Comparison of ENCODE assay signal across 8 mouse cellular contexts in the genomic region with DNA sequence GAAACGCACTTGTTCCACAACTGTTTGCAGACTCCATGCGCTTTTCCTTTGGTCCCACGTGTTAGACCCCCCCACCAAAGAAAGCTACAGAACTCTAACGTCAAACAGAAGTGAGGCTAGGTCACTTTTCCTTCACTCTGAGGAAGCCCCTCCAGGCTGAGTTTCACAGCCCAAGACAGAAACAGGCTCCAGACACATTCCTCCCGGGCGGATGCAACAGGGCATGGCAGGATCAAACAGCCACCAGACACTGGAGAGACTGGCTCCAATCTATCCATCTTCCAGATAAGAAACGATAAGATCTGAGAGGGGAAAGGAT.
A peak's percentile ranks its signal among the peaks of the same experiment; 100 is the strongest.
DNase-seq lines count a peak whose midpoint lies in the region; ATAC-seq and TF ChIP-seq lines count a peak whose summit lies in the region.

No protein-coding gene starts in this region.

- peak overlapping the region; percentile 96 for H3K27ac ChIP-seq in forebrain, embryonic 15.5 days (replicated peaks)
- peak overlapping the region; percentile 79 for H3K27ac ChIP-seq in intestine, postnatal 0 days (ENCODE audit: low read depth, low read length)
- peak overlapping the region; percentile 96 for H3K27ac ChIP-seq in midbrain, embryonic 11.5 days (ENCODE audit: low read depth, low read length)

- 2% methylated on average over 7 of the region's 7 CpGs for WGBS in forebrain, embryonic 15.5 days
- WGBS in intestine, postnatal 0 days: 8% methylated on average over 7 of the region's 7 CpGs
- under 1% methylated on average over 7 of the region's 7 CpGs for WGBS in midbrain, embryonic 11.5 days

- DNase-seq in heart, adult 11 months: peak; percentile 90
- DNase-seq in heart, postnatal 25 days (ENCODE audit: low spot score): no peak
- peak; percentile 30 for DNase-seq in adrenal gland, postnatal 25 days
- DNase-seq in midbrain, embryonic 11.5 days (ENCODE audit: low spot score, missing footprints): peak; percentile 96
- DNase-seq in left cerebral cortex, adult 11 months (ENCODE audit: low spot score): no peak

- H3K4me3 ChIP-seq in forebrain, embryonic 15.5 days: peak overlapping the region; percentile 70
- H3K4me3 ChIP-seq in intestine, postnatal 0 days (ENCODE audit: low read depth, low read length): peak overlapping the region; percentile 43; the same call in 1 of the 2 replicates
- peak overlapping the region; percentile 25 for H3K4me3 ChIP-seq in midbrain, embryonic 11.5 days (ENCODE audit: low read depth, low read length)

- peak overlapping the region; percentile 90; the same call in 1 of the 2 replicates for H3K9ac ChIP-seq in forebrain, embryonic 15.5 days (replicated peaks)
- peak overlapping the region; percentile 62; the same call in 1 of the 2 replicates for H3K9ac ChIP-seq in intestine, postnatal 0 days (ENCODE audit: low read depth, low read length)
- H3K9ac ChIP-seq in midbrain, embryonic 11.5 days (ENCODE audit: low read length): peak overlapping the region; percentile 59

- H3K4me2 ChIP-seq in forebrain, embryonic 15.5 days (replicated peaks): peak overlapping the region; percentile 85
- H3K4me2 ChIP-seq in intestine, postnatal 0 days (replicated peaks; ENCODE audit: low read depth): peak overlapping the region; percentile 85
- H3K4me2 ChIP-seq in midbrain, embryonic 11.5 days: peak overlapping the region; percentile 44

- H3K9me3 ChIP-seq in forebrain, embryonic 15.5 days: no peaks in the 10 kb centered on the region
- H3K9me3 ChIP-seq in intestine, postnatal 0 days (ENCODE audit: control insufficient read depth): no peaks in the 10 kb centered on the region
- H3K9me3 ChIP-seq in midbrain, embryonic 11.5 days (ENCODE audit: control insufficient read depth, low read length): no peaks in the 10 kb centered on the region

- no peaks in the 10 kb centered on the region for H3K36me3 ChIP-seq in forebrain, embryonic 15.5 days
- H3K36me3 ChIP-seq in intestine, postnatal 0 days (ENCODE audit: control insufficient read depth, insufficient read depth): no peaks in the 10 kb centered on the region
- H3K36me3 ChIP-seq in midbrain, embryonic 11.5 days (ENCODE audit: control insufficient read depth, insufficient read depth, low read length): no peaks in the 10 kb centered on the region

- no peak for TF ChIP-seq CTCF in intestine, postnatal 0 days (IDR thresholded peaks at IDR 0.05; ENCODE audit: low read depth)

- ATAC-seq in forebrain, embryonic 15.5 days (replicated peaks): no peak
- no peak for ATAC-seq in intestine, postnatal 0 days
- no peak for ATAC-seq in midbrain, embryonic 11.5 days (ENCODE audit: low FRiP score)
- ATAC-seq in inflammation-experienced regulatory T-cells, adult 6 months: no peak

- peaks cover 49% of the 10 kb centered on the region for H3K4me1 ChIP-seq in forebrain, embryonic 15.5 days
- H3K4me1 ChIP-seq in intestine, postnatal 0 days (replicated peaks; ENCODE audit: control insufficient read depth, insufficient read depth, low read length): no peaks in the 10 kb centered on the region; the same call in 1 of the 2 replicates
- H3K4me1 ChIP-seq in midbrain, embryonic 11.5 days (ENCODE audit: control insufficient read depth, insufficient read depth, low read length): peaks cover 77% of the 10 kb centered on the region

- intact Hi-C loops in heart, postnatal 25 days (cut with DNase I): loop anchor here (2.0 to 5.0 kb wide), 2 partner anchors 42 to 74 kb away; no protein-coding TSS in a partner anchor

- H3K27me3 ChIP-seq in forebrain, embryonic 15.5 days: no peaks in the 10 kb centered on the region
- no peaks in the 10 kb centered on the region for H3K27me3 ChIP-seq in intestine, postnatal 0 days (replicated peaks; ENCODE audit: control insufficient read depth, insufficient read depth, low read length)
- no peaks in the 10 kb centered on the region for H3K27me3 ChIP-seq in midbrain, embryonic 11.5 days (ENCODE audit: control insufficient read depth, insufficient read depth, low read length)

Comparison
In these comparisons a context has a peak if more than half of its experiments do, and no peak if none do; other contexts are left out.
1. DNase-seq: peak in heart, adult 11 months (single experiment), adrenal gland, postnatal 25 days (single experiment) and midbrain, embryonic 11.5 days (single experiment); none in heart, postnatal 25 days (single experiment) and left cerebral cortex, adult 11 months (single experiment).
2. Peak in every context shown above with its lines, with median percentiles within 50 percentile points of each other: H3K27ac ChIP-seq, H3K4me2 ChIP-seq, H3K4me3 ChIP-seq and H3K9ac ChIP-seq.